Mouse (Mus musculus): ENCODE measurements at regions not wholly inside any gene's neighbourhood (a gene's known extent, or its start where the extent isn't known, plus 50 kb on each side); places are given as distances from the start of the nearest gene placed in this dataset.

- TF ChIP-seq TCF12 (IDR thresholded peaks at IDR 0.05; ENCODE audit: low read depth, low read length), result no peak
- no peak for TF ChIP-seq UBTF (IDR thresholded peaks at IDR 0.05; ENCODE audit: borderline replicate concordance, insufficient read depth, low read depth, low read length)
- no peak for TF ChIP-seq USF1 (IDR thresholded peaks at IDR 0.05; ENCODE audit: low read depth, low read length)
- no peak for TF ChIP-seq KAT2A (conservative IDR thresholded peaks at IDR 0.05; ENCODE audit: low read depth, low read length)
- TF ChIP-seq TAL1 (IDR thresholded peaks at IDR 0.05; ENCODE audit: low read length), result no peak
- TF ChIP-seq GATA1 (IDR thresholded peaks at IDR 0.05; ENCODE audit: low read depth, low read length), result no peak
- TF ChIP-seq ZKSCAN1 (IDR thresholded peaks at IDR 0.05; ENCODE audit: low read depth, low read length), result no peak
- TF ChIP-seq CHD1 (IDR thresholded peaks at IDR 0.05; ENCODE audit: low read depth, low read length), result no peak
- no peak for TF ChIP-seq HCFC1 (IDR thresholded peaks at IDR 0.05; ENCODE audit: low read depth, low read length)
- no peak for TF ChIP-seq MXI1 (IDR thresholded peaks at IDR 0.05; ENCODE audit: low read depth, low read length)
- TF ChIP-seq POLR2AphosphoS5 (IDR thresholded peaks at IDR 0.05; ENCODE audit: borderline replicate concordance, low read depth, low read length), result no peak
- no peak for TF ChIP-seq MAZ (IDR thresholded peaks at IDR 0.05; ENCODE audit: low read depth, low read length)
- no peak for TF ChIP-seq ZMIZ1 (IDR thresholded peaks at IDR 0.05; ENCODE audit: low read depth, low read length)
- TF ChIP-seq MAX (IDR thresholded peaks at IDR 0.05; ENCODE audit: low read length), result no peak
- TF ChIP-seq RCOR1 (IDR thresholded peaks at IDR 0.05; ENCODE audit: low read depth, low read length), result no peak
- no peak for TF ChIP-seq SIN3A (IDR thresholded peaks at IDR 0.05; ENCODE audit: low read length)
- no peak for TF ChIP-seq MAFK (IDR thresholded peaks at IDR 0.05; ENCODE audit: borderline replicate concordance, low read depth, low read length)
- TF ChIP-seq ZC3H11A (IDR thresholded peaks at IDR 0.05; ENCODE audit: low read depth, low read length), result no peak
- TF ChIP-seq JUND (IDR thresholded peaks at IDR 0.05; ENCODE audit: low read depth, low read length), result no peak
- H3K79me2 ChIP-seq (ENCODE audit: control insufficient read depth, insufficient read depth, low read length, poor library complexity), result no peaks in the 10 kb centered on the region
- no peaks in the 10 kb centered on the region for H3K4me1 ChIP-seq (ENCODE audit: control insufficient read depth in 1 of 2, insufficient read depth in 2 of 2, low read length in 2 of 2)
- DNase-seq (ENCODE audit: low read depth, low spot score), result no peak
- H3K36me3 ChIP-seq (ENCODE audit: control insufficient read depth in 1 of 2, insufficient read depth in 2 of 2, low read length in 2 of 2), result no peaks in the 10 kb centered on the region
- no peaks in the 10 kb centered on the region for H3K9me3 ChIP-seq (replicated peaks; ENCODE audit: insufficient read depth, low read length)
- H3K9ac ChIP-seq (ENCODE audit: control insufficient read depth, low read depth, low read length, poor library complexity, severe bottlenecking), result no peak overlapping the region
- no peak overlapping the region for H3K27ac ChIP-seq (ENCODE audit: control insufficient read depth, low read depth, low read length)
- H3K27me3 ChIP-seq (ENCODE audit: control insufficient read depth in 1 of 2, insufficient read depth in 2 of 2, low read length in 2 of 2), result no peaks in the 10 kb centered on the region
- H3K4me3 ChIP-seq (ENCODE audit: control insufficient read depth in 1 of 2, insufficient read depth in 1 of 2, low read depth in 2 of 2, low read length in 2 of 2), result no peak overlapping the region
These were observed 695.3 kb downstream of the Mecom start for GRCm38 (mm10) chr3:29852465-29852864.

GRCm38 (mm10) chr3:29835432-29835831, 712.4 kb downstream of the Mecom start:
- Histone ChIP-seq H3K27me3 (ENCODE audit: control insufficient read depth in 1 of 2, insufficient read depth in 2 of 2, low read length in 2 of 2) (no peaks in the 10 kb centered on the region), H3K36me3 (ENCODE audit: control insufficient read depth in 1 of 2, insufficient read depth in 2 of 2, low read length in 2 of 2) (no peaks in the 10 kb centered on the region), H3K9ac (ENCODE audit: control insufficient read depth, low read depth, low read length, poor library complexity, severe bottlenecking) (no peak overlapping the region), H3K4me3 (ENCODE audit: control insufficient read depth in 1 of 2, insufficient read depth in 1 of 2, low read depth in 2 of 2, low read length in 2 of 2) (no peak overlapping the region), H3K79me2 (ENCODE audit: control insufficient read depth, insufficient read depth, low read length, poor library complexity) (no peaks in the 10 kb centered on the region), H3K27ac (ENCODE audit: control insufficient read depth, low read depth, low read length) (no peak overlapping the region), H3K4me1 (ENCODE audit: control insufficient read depth in 1 of 2, insufficient read depth in 2 of 2, low read length in 2 of 2) (no peaks in the 10 kb centered on the region), H3K9me3 (replicated peaks; ENCODE audit: insufficient read depth, low read length) (no peaks in the 10 kb centered on the region)
- no peak for DNase-seq (ENCODE audit: low read depth, low spot score)
- TF ChIP-seq TCF12 (IDR thresholded peaks at IDR 0.05; ENCODE audit: low read depth, low read length) (no peak), NRF1 (IDR thresholded peaks at IDR 0.05; ENCODE audit: insufficient read depth, low read depth, low read length, poor library complexity, severe bottlenecking) (no peak), NELFE (IDR thresholded peaks at IDR 0.05; ENCODE audit: low read depth, low read length) (no peak), ETS1 (IDR thresholded peaks at IDR 0.05; ENCODE audit: low read depth, low read length) (no peak), ZC3H11A (IDR thresholded peaks at IDR 0.05; ENCODE audit: low read depth, low read length) (no peak), ELF1 (IDR thresholded peaks at IDR 0.05; ENCODE audit: low read depth, low read length) (no peak)
